Mouse (Mus musculus) heart, postnatal 36 days (tissue): ENCODE results near the gene Phlpp2. TPM values are rescaled to one million over a fixed set of nuclear protein-coding genes. Genes with fewer than 3 reads are reported as not detected.

ENCODE experiments used
- total RNA-seq, 2 experiments: library from RNA; stranded (reverse); gene quantifications; 2 replicates each; pipeline ENCODE4 v1.2.3; 2021

Gene Phlpp2
- total RNA-seq, 2 experiments from 2014 or later: 4.8 to 5.5 TPM

Other genes starting within 250 kb of the Phlpp2 start
- gene Ist1, start 175.3 kb upstream of the Phlpp2 start, total RNA-seq: 10 to 100 TPM; 40.5 to 42.8 TPM
- 1 to 10 TPM; 6.9 TPM for gene Zfp821, start 163.0 kb upstream of the Phlpp2 start, total RNA-seq
- gene Atxn1l, start 130.8 kb upstream of the Phlpp2 start, total RNA-seq: 10 to 100 TPM; 21.0 to 24.2 TPM
- 10 to 100 TPM; 37.7 to 38.9 TPM for gene Ap1g1, start 90.0 kb upstream of the Phlpp2 start, total RNA-seq
- gene Marveld3, start 93.7 kb downstream of the Phlpp2 start, total RNA-seq: under 1 TPM; 0.14 to 0.19 TPM
- gene Tat, start 121.9 kb downstream of the Phlpp2 start, total RNA-seq: 1 to 10 TPM in 1 of 2 experiments, under 1 TPM in 1; 0.38 to 1.3 TPM
- gene Chst4, start 171.2 kb downstream of the Phlpp2 start, total RNA-seq: 1 to 10 TPM; 3.3 to 7.0 TPM
- 1 to 10 TPM; 6.9 to 8.8 TPM for gene Zfp612, start 211.2 kb downstream of the Phlpp2 start, total RNA-seq
- not detected for gene Gm21964, start 232.7 kb downstream of the Phlpp2 start, total RNA-seq
- not detected for gene Gm17720, start 234.2 kb downstream of the Phlpp2 start, total RNA-seq